Mouse (Mus musculus): Measurements from ENCODE around the gene Slc18a3. TPM values are rescaled to one million over a fixed set of nuclear protein-coding genes. Genes with fewer than 3 reads are reported as not detected.

Gene Slc18a3
- polyA plus RNA-seq, 1 experiment from 2014 or later, result 3.8 TPM

DNA sequence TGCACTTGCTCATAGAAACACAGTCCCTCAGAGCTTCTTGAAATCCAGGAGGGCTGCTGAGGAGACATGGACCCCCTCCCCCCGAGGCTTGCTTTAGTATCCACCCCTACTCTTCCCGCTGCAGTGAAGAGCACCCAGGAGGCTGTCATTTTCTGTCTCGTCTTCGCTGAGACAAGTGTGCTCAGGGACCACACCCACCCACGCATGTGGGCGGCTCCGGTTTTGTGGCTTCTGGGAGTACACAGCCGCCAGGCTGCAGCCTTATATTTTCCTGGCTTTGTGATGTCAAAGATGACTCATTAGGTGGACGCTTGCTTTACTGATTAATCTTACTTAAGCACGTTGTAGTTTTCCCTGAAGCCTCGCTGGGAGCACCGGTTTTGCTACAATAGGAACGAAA lies 27.9 kb upstream of the Slc18a3 start:
- Histone ChIP-seq H3K9ac (ENCODE audit: low read length) (no peak overlapping the region), H3K27ac (replicated peaks) (no peak overlapping the region), H3K27me3 (ENCODE audit: control insufficient read depth, insufficient read depth, low read length) (no peaks in the 10 kb centered on the region), H3K36me3 (ENCODE audit: control insufficient read depth, insufficient read depth, low read length) (no peaks in the 10 kb centered on the region), H3K9me3 (ENCODE audit: control insufficient read depth, low read length) (no peaks in the 10 kb centered on the region), H3K4me1 (replicated peaks; ENCODE audit: control insufficient read depth, insufficient read depth) (no peaks in the 10 kb centered on the region), H3K4me2 (replicated peaks; ENCODE audit: low read depth) (peak overlapping the region; percentile 43), H3K4me3 (ENCODE audit: low read depth, low read length) (peak overlapping the region; percentile 27; the same call in 1 of the 2 replicates)
- ATAC-seq (ENCODE audit: low FRiP score, low TSS enrichment) (peak; percentile 83), DNase-seq (ENCODE audit: low spot score) (peak; percentile 70)
- WGBS, result 7% methylated on average over 13 of the region's 13 CpGs
- TF ChIP-seq EP300 (optimal IDR thresholded peaks at IDR 0.05), result no peak
- no peak for TF ChIP-seq CTCF (IDR thresholded peaks at IDR 0.05; ENCODE audit: low read depth)

DNA sequence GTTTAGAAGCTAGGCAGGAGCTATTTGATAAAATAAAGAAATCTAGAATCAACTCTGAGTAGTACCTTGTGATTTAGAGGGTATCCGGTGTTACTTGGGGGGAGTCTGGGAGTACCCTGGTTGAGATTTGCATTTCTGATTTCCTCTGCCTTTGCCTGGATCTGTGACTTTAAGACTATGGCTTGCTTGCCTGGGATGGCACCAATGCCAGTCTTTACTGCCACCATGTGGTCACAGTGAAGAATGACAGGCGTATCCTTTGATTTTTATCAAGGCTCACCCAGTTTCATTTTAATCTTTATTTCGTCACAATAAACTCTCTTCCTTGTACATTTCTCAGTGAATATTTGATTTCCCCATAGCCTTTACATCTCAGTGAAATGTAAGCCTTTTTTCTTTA lies 17.4 kb upstream of the Slc18a3 start:
- no peaks in the 10 kb centered on the region for H3K9me3 ChIP-seq (ENCODE audit: control insufficient read depth, low read length)
- H3K27ac ChIP-seq (replicated peaks), result no peak overlapping the region
- no peak for ATAC-seq (ENCODE audit: low FRiP score, low TSS enrichment)
- no peak overlapping the region for H3K9ac ChIP-seq (ENCODE audit: low read length)
- TF ChIP-seq EP300 (optimal IDR thresholded peaks at IDR 0.05) (no peak), CTCF (IDR thresholded peaks at IDR 0.05; ENCODE audit: low read depth) (peak; percentile 94)
- no peak overlapping the region for H3K4me3 ChIP-seq (ENCODE audit: low read depth, low read length)
- WGBS, result 2% methylated on average over 3 of the region's 3 CpGs
- no peak overlapping the region for H3K4me2 ChIP-seq (replicated peaks; ENCODE audit: low read depth)
- DNase-seq (ENCODE audit: low spot score), result no peak
- H3K27me3 ChIP-seq (ENCODE audit: control insufficient read depth, insufficient read depth, low read length), result no peaks in the 10 kb centered on the region
- no peaks in the 10 kb centered on the region for H3K36me3 ChIP-seq (ENCODE audit: control insufficient read depth, insufficient read depth, low read length)
- no peaks in the 10 kb centered on the region for H3K4me1 ChIP-seq (replicated peaks; ENCODE audit: control insufficient read depth, insufficient read depth)

DNA sequence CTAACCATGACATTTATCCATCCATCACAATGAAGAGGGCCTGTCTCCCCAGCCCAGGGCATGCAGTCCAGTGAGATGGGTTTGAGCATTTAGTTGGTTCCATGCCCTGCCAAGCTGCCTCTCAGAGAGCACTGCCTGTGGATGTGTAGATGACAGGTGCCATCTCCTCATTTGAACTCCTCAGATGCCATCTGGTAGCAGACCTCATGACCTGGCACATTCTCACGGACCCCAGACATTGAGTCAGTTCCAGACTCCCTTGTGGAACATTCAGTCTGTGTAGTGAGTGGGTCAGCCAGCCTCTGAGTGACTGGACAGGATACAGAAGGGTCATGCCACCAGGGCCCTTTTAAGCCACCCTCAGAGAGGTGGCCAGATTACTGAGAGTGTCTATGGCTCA lies 12.9 kb upstream of the Slc18a3 start:
- TF ChIP-seq CTCF (IDR thresholded peaks at IDR 0.05; ENCODE audit: low read depth), result no peak
- no peak for TF ChIP-seq EP300 (optimal IDR thresholded peaks at IDR 0.05)
- Histone ChIP-seq H3K36me3 (ENCODE audit: control insufficient read depth, insufficient read depth, low read length) (no peaks in the 10 kb centered on the region), H3K27ac (replicated peaks) (no peak overlapping the region), H3K4me3 (ENCODE audit: low read depth, low read length) (no peak overlapping the region), H3K4me2 (replicated peaks; ENCODE audit: low read depth) (no peak overlapping the region), H3K9me3 (ENCODE audit: control insufficient read depth, low read length) (no peaks in the 10 kb centered on the region), H3K27me3 (ENCODE audit: control insufficient read depth, insufficient read depth, low read length) (no peaks in the 10 kb centered on the region), H3K9ac (ENCODE audit: low read length) (no peak overlapping the region), H3K4me1 (replicated peaks; ENCODE audit: control insufficient read depth, insufficient read depth) (no peaks in the 10 kb centered on the region)
- 52% methylated on average over 1 of the region's 1 CpGs for WGBS
- ATAC-seq (ENCODE audit: low FRiP score, low TSS enrichment) (no peak), DNase-seq (ENCODE audit: low spot score) (no peak)

DNA sequence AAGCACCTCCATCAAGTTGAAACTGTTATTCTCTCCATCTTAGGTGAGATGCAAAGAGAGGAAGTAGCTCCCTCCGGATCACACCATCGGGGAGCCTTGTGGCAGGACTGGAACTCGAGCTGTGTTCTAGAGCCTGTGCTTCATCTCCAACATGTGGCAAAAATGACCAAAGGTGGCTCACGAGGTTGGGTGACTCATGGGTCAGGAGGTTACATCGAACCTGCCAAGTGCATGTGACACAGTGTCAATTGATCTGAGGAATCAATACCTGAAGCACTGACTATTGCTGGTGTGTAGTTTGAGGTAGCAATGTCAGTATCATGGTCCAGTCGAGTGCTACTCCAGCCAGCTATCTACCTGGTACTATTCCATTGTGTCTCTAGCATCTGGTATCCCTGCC lies 11.9 kb upstream of the Slc18a3 start:
- H3K9me3 ChIP-seq (ENCODE audit: control insufficient read depth, low read length), result no peaks in the 10 kb centered on the region
- H3K4me1 ChIP-seq (replicated peaks; ENCODE audit: control insufficient read depth, insufficient read depth), result no peaks in the 10 kb centered on the region
- ATAC-seq (ENCODE audit: low FRiP score, low TSS enrichment) (no peak), DNase-seq (ENCODE audit: low spot score) (no peak)
- H3K9ac ChIP-seq (ENCODE audit: low read length), result no peak overlapping the region
- TF ChIP-seq CTCF (IDR thresholded peaks at IDR 0.05; ENCODE audit: low read depth), result no peak
- TF ChIP-seq EP300 (optimal IDR thresholded peaks at IDR 0.05), result no peak
- no peak overlapping the region for H3K4me3 ChIP-seq (ENCODE audit: low read depth, low read length)
- no peaks in the 10 kb centered on the region for H3K36me3 ChIP-seq (ENCODE audit: control insufficient read depth, insufficient read depth, low read length)
- H3K4me2 ChIP-seq (replicated peaks; ENCODE audit: low read depth), result no peak overlapping the region
- no peaks in the 10 kb centered on the region for H3K27me3 ChIP-seq (ENCODE audit: control insufficient read depth, insufficient read depth, low read length)
- no peak overlapping the region for H3K27ac ChIP-seq (replicated peaks)
- WGBS, result 74% methylated on average over 6 of the region's 6 CpGs

DNA sequence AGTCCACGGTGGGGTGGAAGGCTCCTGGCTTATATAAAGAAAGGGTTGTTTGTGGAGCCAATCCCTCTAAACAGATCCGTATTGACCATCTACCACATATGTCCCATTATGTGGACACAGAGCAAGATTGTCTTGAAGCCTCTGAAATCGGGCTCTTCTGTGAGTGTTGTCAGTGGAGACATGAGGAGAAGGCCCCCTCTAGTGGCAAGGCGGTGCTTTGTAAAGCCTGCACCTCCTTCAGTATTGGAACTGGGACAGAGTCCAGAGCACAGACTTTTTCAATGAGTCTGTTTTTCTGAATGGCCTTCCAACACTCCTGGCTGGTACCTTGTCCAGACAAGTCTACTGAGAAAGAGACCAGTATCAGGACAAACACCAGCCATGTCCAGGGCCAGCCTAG lies 8.3 kb upstream of the Slc18a3 start:
- no peak overlapping the region for H3K4me3 ChIP-seq (ENCODE audit: low read depth, low read length)
- DNase-seq (ENCODE audit: low spot score) (peak; percentile 69), ATAC-seq (ENCODE audit: low FRiP score, low TSS enrichment) (peak; percentile 35; the same call in 1 of the 2 replicates)
- no peak overlapping the region for H3K27ac ChIP-seq (replicated peaks)
- no peaks in the 10 kb centered on the region for H3K27me3 ChIP-seq (ENCODE audit: control insufficient read depth, insufficient read depth, low read length)
- H3K9ac ChIP-seq (ENCODE audit: low read length), result no peak overlapping the region
- no peaks in the 10 kb centered on the region for H3K9me3 ChIP-seq (ENCODE audit: control insufficient read depth, low read length)
- no peaks in the 10 kb centered on the region for H3K36me3 ChIP-seq (ENCODE audit: control insufficient read depth, insufficient read depth, low read length)
- WGBS, result 10% methylated on average over 4 of the region's 4 CpGs
- TF ChIP-seq EP300 (optimal IDR thresholded peaks at IDR 0.05) (no peak), CTCF (IDR thresholded peaks at IDR 0.05; ENCODE audit: low read depth) (peak; percentile 86)
- H3K4me1 ChIP-seq (replicated peaks; ENCODE audit: control insufficient read depth, insufficient read depth), result no peaks in the 10 kb centered on the region
- H3K4me2 ChIP-seq (replicated peaks; ENCODE audit: low read depth), result no peak overlapping the region

DNA sequence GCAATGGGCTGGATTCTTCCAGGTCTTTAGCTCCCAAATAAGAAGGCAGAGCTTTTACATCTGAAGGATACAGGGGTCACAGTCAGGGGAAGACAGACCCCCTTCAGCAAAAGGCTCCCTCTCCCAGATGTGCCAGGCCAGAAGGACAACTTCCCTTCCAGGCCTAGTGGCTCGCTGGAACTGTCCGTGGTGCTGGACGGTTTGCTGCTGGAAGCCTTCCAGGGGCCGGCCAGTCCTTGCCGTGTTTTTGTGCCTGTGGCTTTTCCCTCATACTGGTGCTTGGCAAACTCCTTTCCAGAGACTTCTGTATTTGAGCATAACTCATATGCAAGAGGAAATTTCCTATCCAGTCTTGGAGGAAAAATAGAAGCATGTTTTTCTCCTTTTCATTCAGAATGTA lies 3.0 kb upstream of the Slc18a3 start:
- WGBS, result 3% methylated on average over 5 of the region's 5 CpGs
- H3K4me1 ChIP-seq (replicated peaks; ENCODE audit: control insufficient read depth, insufficient read depth), result no peaks in the 10 kb centered on the region
- H3K9ac ChIP-seq (ENCODE audit: low read length), result no peak overlapping the region
- H3K27me3 ChIP-seq (ENCODE audit: control insufficient read depth, insufficient read depth, low read length), result peaks cover 24% of the 10 kb centered on the region
- no peaks in the 10 kb centered on the region for H3K36me3 ChIP-seq (ENCODE audit: control insufficient read depth, insufficient read depth, low read length)
- ATAC-seq (ENCODE audit: low FRiP score, low TSS enrichment) (no peak), DNase-seq (ENCODE audit: low spot score) (peak; percentile 63)
- TF ChIP-seq CTCF (IDR thresholded peaks at IDR 0.05; ENCODE audit: low read depth) (no peak), EP300 (optimal IDR thresholded peaks at IDR 0.05) (no peak)
- no peaks in the 10 kb centered on the region for H3K9me3 ChIP-seq (ENCODE audit: control insufficient read depth, low read length)
- no peak overlapping the region for H3K4me3 ChIP-seq (ENCODE audit: low read depth, low read length)
- no peak overlapping the region for H3K4me2 ChIP-seq (replicated peaks; ENCODE audit: low read depth)
- H3K27ac ChIP-seq (replicated peaks), result no peak overlapping the region
